Mouse (Mus musculus): ENCODE results near the gene Dlg2. TPM values are rescaled to one million over a fixed set of nuclear protein-coding genes. Genes with fewer than 3 reads are reported as not detected.
A peak's percentile ranks its signal among the peaks of the same experiment; 100 is the strongest.

Gene Dlg2
- total RNA-seq, 2 experiments from 2014 or later: 295 to 301 TPM

DNA sequence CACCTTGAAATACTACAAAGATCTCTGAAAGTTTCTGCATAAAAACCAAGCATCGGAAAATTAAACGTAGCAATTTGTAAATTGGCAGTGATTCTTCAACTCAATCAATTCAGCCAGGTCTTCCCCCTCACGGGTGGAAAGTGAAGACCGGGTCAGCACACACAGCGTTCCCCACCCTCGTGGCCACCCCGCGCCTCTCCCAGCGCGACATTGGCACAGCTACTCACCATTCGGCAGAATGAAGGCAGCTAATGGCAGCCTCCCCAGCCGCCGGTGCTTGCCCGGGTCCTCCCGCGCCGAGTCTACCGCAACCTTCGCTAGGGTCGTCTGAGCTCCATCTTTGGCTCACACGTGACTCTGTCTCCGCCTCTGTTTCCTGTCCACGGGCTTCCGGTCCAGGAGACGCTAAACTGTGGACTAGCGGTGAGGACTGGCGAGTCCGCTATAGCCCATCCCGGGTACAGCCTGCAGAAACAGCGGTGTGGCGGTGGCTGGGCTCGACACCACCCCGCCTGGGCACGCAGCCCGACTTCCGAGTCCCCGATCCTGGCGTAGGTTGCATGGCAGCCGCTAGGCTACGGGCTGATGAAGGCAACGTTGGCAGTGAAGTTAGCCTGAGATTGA, 19.5 kb upstream of the Dlg2 start, which contains the start of gene Tmem126a:
Tmem126a (minus strand) TSS at position 385 of the 624 bp plus-strand sequence.
- intact Hi-C loops (cut with DNase I): loop anchor here (1.0 to 2.0 kb wide), 2 partner anchors 14 to 18 kb away; partner anchors contain the start of gene Crebzf
- Histone ChIP-seq H3K27ac (peak within 1 kb of the TSS; percentile 98), H3K4me3 (peak within 1 kb of the TSS; percentile 94)
- TF ChIP-seq CTCF (IDR thresholded peaks at IDR 0.05): peak; percentile 36
- peak; percentile 78 to 84 for DNase-seq (ENCODE audit: extremely low spot score in 1 of 2, low spot score in 2 of 2)

DNA sequence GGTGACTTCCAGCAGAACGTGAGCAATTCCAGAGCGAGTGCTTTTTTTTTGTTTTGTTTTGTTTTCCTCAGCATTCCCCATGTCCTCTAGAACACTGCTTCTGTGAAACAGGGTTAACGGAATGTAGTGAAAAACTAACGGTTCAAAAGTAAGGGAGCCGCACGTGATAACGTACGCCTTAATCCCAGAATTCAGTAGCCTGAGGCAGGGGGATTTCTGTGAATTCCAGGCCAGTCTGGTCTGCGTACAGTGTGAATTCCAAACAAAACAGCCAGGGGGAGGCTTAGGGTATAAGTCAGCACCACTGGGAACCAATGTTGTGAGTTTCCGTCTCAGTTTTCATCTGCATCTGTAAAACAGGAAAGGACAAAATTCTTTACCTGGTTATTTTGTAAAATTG, 19.0 kb upstream of the Dlg2 start:
- Histone ChIP-seq H3K4me3 (peak overlapping the region; percentile 94), H3K27ac (peak overlapping the region; percentile 98)
- DNase-seq (ENCODE audit: extremely low spot score in 1 of 2, low spot score in 2 of 2): no peak
- intact Hi-C loops (cut with DNase I): loop anchor here (1.0 to 2.0 kb wide), 2 partner anchors 15 to 18 kb away; partner anchors contain the start of gene Crebzf
- TF ChIP-seq CTCF (IDR thresholded peaks at IDR 0.05): no peak; the same call in 1 of the 2 replicates

DNA sequence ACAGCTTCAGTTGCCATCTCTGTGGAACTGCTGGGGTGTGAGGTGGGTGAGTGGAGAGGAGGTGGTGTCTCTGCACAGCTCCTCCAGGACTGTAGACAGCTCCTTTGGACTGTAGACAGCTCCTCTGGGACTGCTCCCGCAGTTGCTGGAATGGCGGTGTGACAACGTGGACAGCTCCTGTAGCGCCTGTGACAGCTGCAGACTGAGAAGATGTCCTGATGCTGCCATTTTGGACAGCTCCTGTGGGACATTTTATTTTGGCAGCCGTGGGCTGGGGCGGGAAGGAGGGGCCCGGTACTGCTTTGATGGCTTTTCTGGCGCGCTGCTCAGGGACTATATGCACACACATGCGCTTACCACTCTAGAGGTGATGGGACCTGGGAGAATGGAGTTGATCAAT, 16.1 kb upstream of the Dlg2 start:
- intact Hi-C loops (cut with DNase I): no loop called here
- Histone ChIP-seq H3K27ac (no peak overlapping the region), H3K4me3 (no peak overlapping the region)
- TF ChIP-seq CTCF (IDR thresholded peaks at IDR 0.05): no peak
- DNase-seq (ENCODE audit: extremely low spot score in 1 of 2, low spot score in 2 of 2): no peak

DNA sequence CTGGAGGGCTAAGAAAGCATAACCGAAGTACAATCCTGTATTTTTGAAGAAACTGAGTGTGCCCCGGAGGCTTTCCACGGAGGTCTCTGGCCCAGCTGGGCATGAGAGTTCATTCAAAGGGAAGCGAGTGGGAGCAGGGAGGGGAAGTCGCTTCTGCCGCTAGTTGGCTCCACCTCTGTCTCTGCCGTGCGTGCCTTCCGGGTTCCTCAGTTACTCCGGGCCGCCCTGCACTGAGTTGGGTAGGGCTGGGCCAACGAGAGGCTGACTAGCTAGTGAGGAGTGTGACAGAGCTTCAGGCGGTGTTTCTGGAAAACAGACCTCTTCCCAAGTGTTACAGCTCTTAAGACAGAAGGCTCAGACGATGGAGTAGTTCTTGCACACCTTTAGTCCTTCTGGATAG, 15.5 kb upstream of the Dlg2 start:
- Histone ChIP-seq H3K27ac (no peak overlapping the region), H3K4me3 (no peak overlapping the region)
- TF ChIP-seq CTCF (IDR thresholded peaks at IDR 0.05): peak; percentile 28
- no peak for DNase-seq (ENCODE audit: extremely low spot score in 1 of 2, low spot score in 2 of 2)
- intact Hi-C loops (cut with DNase I): no loop called here

DNA sequence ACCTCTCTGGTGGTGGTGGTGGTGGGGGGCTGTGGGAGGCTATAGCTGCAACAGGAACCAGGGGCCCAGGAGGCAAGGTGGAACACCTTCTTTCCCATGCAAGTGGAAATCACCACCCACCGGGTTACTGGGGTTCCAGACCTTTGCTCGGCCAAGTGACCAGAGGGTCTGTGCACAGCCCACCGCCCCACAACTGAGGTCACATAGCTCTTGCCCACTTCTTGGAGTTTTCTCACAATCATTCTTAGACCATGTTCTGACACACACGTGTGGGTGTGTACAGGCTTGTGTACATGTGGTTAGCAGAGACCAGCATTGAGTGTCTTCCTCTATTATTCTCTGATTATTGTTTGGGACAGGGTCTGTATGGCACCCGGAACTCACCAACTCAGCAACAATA, 15.0 kb upstream of the Dlg2 start:
- DNase-seq (ENCODE audit: extremely low spot score in 1 of 2, low spot score in 2 of 2): no peak

DNA sequence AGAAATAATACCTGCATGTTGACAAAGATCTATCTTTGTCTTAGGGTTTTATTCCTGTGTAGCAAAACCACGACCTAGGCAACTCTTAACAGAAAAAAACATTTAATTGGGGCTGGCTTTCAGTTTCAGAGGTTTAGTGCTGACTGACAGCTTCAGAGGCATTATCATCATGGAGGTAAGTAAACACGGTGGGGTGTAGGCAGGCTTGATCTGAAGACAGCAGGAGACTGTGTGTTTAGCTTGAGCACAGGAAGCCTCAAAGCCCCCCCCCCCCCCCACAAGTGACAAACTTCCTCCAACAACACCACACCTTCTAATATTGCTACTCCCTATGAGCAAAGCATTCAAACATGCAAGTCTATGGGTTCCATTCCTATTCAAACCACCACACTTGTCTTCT, 3.0 kb upstream of the Dlg2 start:
- intact Hi-C loops (cut with DNase I): loop anchor here (1.0 kb wide), 1 partner anchor 47 kb away; the partner anchor contains the start of gene Ccdc89
- DNase-seq (ENCODE audit: extremely low spot score in 1 of 2, low spot score in 2 of 2): no peak
- H3K27ac ChIP-seq: no peak overlapping the region
- no peak for TF ChIP-seq CTCF (IDR thresholded peaks at IDR 0.05)
- no peak overlapping the region for H3K4me3 ChIP-seq

More for the DNA sequence above, 15.0 kb upstream of the Dlg2 start:
- Histone ChIP-seq H3K27ac (no peak overlapping the region), H3K4me3 (no peak overlapping the region)
- intact Hi-C loops (cut with DNase I): no loop called here
- no peak for TF ChIP-seq CTCF (IDR thresholded peaks at IDR 0.05)

DNA sequence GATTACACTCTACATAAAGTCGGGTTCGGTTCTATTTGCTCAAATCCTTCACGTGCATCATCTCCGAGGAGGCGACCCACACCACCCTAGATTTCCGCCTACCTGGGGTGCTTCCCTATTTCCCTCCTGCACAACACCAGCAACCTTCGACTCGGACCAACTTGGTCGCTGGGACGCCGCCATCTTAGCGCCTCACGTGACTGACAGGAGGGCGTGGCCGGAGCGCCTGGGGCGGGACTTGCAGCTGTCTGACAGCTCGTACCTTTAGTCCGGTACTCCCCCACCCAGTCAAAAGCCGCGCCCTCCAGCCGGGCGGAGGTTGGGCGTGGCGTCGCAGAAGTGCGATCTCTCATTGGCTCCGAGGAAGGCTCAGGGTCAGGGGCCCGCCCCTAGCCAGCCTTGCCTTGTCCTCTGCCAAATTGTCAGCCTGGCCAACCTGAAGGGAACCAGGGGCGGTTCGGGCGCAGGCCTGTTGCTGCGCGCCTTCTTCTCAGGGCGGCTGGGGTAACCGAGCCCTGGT, 619 bp upstream of the Dlg2 start, which contains the start of gene Tmem126b:
Tmem126b (minus strand) TSS at position 209 of the 520 bp plus-strand sequence.
- Histone ChIP-seq H3K4me3 (peak within 1 kb of the TSS; percentile 56), H3K27ac (peak within 1 kb of the TSS; percentile 99)
- no peak for TF ChIP-seq CTCF (IDR thresholded peaks at IDR 0.05)
- peak; percentile 99 for DNase-seq (ENCODE audit: extremely low spot score in 1 of 2, low spot score in 2 of 2)
- intact Hi-C loops (cut with DNase I): loop anchor here (1.0 kb wide), 2 partner anchors 19 to 32 kb away; partner anchors contain the start of gene Tmem126a

DNA sequence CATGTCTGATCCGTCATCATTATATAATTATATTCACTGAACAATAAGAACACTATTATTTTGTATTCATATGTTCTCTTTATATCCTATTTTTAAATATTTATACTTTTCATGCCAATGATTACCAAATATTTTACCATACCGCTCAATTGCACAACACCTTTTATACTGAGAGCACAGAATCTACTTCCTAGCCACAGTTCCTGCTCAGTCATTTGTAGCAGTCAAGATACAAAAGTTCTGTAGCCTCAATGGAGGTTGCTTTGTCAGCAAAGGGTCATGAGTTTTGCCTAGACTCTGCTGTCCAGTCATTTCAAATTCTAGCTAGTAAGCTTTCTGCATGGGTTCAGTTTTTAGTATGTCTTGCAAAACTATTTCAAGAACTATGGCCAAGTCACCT, 6.1 kb downstream of the Dlg2 start:
- intact Hi-C loops (cut with DNase I): no loop called here
- no peak overlapping the region for H3K4me3 ChIP-seq
- no peak for DNase-seq (ENCODE audit: extremely low spot score in 1 of 2, low spot score in 2 of 2)
- TF ChIP-seq CTCF (IDR thresholded peaks at IDR 0.05): no peak
- no peak overlapping the region for H3K27ac ChIP-seq

DNA sequence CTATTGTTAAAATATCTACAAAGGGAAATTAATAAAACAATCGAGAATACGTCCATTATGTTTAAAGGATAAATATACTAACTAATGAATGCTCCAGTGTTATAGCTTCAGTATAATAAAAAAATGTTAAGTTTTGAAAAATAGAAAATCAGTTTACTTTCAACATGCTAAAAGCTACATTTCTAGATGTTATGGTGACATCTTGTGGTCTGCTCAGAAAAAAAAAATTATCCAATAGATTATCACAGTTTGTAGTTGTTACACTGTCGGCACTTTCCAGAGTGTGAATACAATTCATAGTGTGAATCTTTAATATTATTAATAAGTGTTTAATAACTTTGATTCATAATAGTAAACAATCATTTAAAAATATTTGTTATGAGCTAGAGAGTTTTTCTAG, 31.7 kb downstream of the Dlg2 start:
- no peak for DNase-seq (ENCODE audit: extremely low spot score in 1 of 2, low spot score in 2 of 2)
- TF ChIP-seq CTCF (IDR thresholded peaks at IDR 0.05): peak; percentile 50
- no peak overlapping the region for H3K27ac ChIP-seq
- H3K4me3 ChIP-seq: no peak overlapping the region
- intact Hi-C loops (cut with DNase I): loop anchor here (5.0 kb wide), 1 partner anchor 511 kb away; no protein-coding TSS in a partner anchor

DNA sequence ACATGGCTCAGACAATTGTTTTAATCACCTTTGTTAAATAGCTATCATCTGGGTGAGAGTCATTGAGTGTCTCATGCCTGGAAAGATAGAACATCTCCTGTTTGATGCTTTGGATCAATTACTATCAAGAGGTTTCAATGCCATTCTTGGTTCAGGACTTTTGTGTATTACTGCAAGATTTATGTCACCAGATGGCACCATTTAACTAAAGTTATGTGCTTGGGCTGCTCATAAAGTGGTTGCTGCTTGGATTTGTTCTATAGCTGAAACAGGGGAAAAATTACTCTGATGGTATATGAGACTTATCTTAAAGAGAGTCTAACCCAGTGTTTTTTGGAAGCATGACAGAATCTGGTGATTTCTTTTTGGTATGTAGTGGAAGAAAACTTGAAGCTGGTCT, 35.8 kb downstream of the Dlg2 start:
- intact Hi-C loops (cut with DNase I): loop anchor here (1.0 to 10.0 kb wide), 3 partner anchors 333 to 920 kb away; no protein-coding TSS in a partner anchor
- Histone ChIP-seq H3K27ac (no peak overlapping the region), H3K4me3 (no peak overlapping the region)
- peak; percentile 61 for TF ChIP-seq CTCF (IDR thresholded peaks at IDR 0.05)
- DNase-seq (ENCODE audit: extremely low spot score in 1 of 2, low spot score in 2 of 2): no peak

DNA sequence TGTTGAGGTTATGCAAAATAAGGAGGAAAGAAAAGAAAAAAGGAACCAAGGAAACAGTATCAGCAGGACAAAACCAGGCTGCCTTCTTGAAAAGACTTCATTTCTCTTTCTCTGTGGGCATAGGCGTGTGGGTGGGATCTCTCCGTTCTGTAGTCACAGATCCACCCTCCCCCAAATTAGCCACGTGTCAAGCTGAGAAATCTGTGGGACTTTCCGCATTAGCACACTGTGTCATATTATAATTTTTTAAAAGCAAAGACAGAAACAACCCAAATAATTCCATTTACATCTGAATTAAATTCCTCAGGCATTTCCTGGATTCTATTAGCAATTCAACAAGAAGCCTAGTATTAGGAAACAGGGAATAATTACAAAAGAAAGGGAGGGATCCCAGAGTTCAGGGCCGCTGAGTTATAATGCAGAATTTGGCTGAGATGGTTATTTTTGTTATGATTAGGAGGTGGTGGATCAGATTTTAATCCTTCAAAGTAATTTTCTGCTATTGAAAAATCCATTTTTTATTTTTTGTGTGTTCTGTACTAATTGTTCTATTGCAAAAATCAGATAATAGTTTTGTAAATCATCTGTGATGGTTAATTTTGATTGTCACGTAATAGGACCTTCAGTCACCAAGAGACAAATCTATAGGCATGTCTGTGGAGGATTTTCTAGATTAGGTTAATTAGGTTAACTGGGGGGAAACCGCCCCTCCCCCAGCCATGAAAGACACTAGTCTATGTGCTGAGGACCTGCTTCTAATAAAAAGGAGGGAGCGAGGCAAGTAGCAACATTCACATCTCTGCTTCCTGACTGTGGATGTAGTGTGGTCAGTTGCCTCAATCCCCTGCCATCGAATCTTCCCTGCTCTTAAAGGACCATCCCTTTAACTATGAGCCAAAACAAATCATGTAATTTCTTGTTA, 63.3 kb downstream of the Dlg2 start:
- intact Hi-C loops (cut with DNase I): no loop called here

More for the DNA sequence above, 63.3 kb downstream of the Dlg2 start:
- no peak overlapping the region for H3K27ac ChIP-seq
- H3K4me3 ChIP-seq: no peak overlapping the region
- peak; percentile 16 to 17 for DNase-seq (ENCODE audit: extremely low spot score in 1 of 2, low spot score in 2 of 2)
- TF ChIP-seq CTCF (IDR thresholded peaks at IDR 0.05): no peak
